In genomic region chr1:125481842-125482241, GRCm38 (mm10) we compare ENCODE assay signal across 16 mouse cellular contexts. TPM values are rescaled to one million over a fixed set of nuclear protein-coding genes. Genes with fewer than 3 reads are reported as not detected.
A peak's percentile ranks its signal among the peaks of the same experiment; 100 is the strongest.
DNase-seq lines count a peak whose midpoint lies in the region; ATAC-seq and TF ChIP-seq lines count a peak whose summit lies in the region.
"Had no signal": no experiment of that assay in that cellular context is flagged by ENCODE, and none has a peak within 500 bp of the region (broad histone marks: within the 10 kb centered on the region; RNA-seq: fewer than 3 reads in every experiment).

No protein-coding gene starts in this region.

- no peaks in the 10 kb centered on the region for H3K36me3 ChIP-seq in embryonic facial prominence, embryonic 12.5 days
- H3K36me3 ChIP-seq in embryonic facial prominence, embryonic 10.5 days (replicated peaks): no peaks in the 10 kb centered on the region
- H3K36me3 ChIP-seq in kidney, embryonic 16.5 days (ENCODE audit: insufficient read depth, low read length): no peaks in the 10 kb centered on the region
- H3K36me3 ChIP-seq in intestine, postnatal 0 days (ENCODE audit: control insufficient read depth, insufficient read depth): no peaks in the 10 kb centered on the region
- no peaks in the 10 kb centered on the region for H3K36me3 ChIP-seq in stomach, embryonic 15.5 days
- no peaks in the 10 kb centered on the region for H3K36me3 ChIP-seq in hindbrain, embryonic 13.5 days

- no peak for DNase-seq in embryonic facial prominence, embryonic 10.5 days (ENCODE audit: low spot score)
- no peak for DNase-seq in kidney, postnatal 10 days
- no peak for DNase-seq in gastrocnemius, postnatal 10 days
- DNase-seq: cerebellum, adult 2 months; gastrocnemius, postnatal 25 days; kidney, adult 2 months; thymus, adult 2 months had no signal

- H3K9ac ChIP-seq in embryonic facial prominence, embryonic 12.5 days: no peak overlapping the region
- H3K9ac ChIP-seq in kidney, embryonic 16.5 days (replicated peaks; ENCODE audit: low read length): no peak overlapping the region
- H3K9ac ChIP-seq in intestine, postnatal 0 days (ENCODE audit: low read depth, low read length): no peak overlapping the region
- H3K9ac ChIP-seq in stomach, embryonic 15.5 days: no peak overlapping the region
- H3K9ac ChIP-seq in hindbrain, embryonic 13.5 days: no peak overlapping the region

- 0 out of 2 replicates have a peak, but pooled peaks have one; percentile 15 for ATAC-seq in embryonic facial prominence, embryonic 12.5 days (ENCODE audit: insufficient number of reproducible peaks, insufficient read depth, low FRiP score, low TSS enrichment)
- peak; percentile 62; the same call in 1 of the 2 replicates for ATAC-seq in kidney, embryonic 16.5 days (ENCODE audit: low FRiP score, low TSS enrichment)
- peak; percentile 94 for ATAC-seq in intestine, postnatal 0 days
- ATAC-seq in stomach, embryonic 15.5 days (ENCODE audit: insufficient read depth, low FRiP score, low read depth): peak; percentile 80; the same call in 1 of the 2 replicates
- ATAC-seq in hindbrain, embryonic 13.5 days (ENCODE audit: low FRiP score): no peak
- ATAC-seq: lung, postnatal 0 days; Patski had no signal

- no peaks in the 10 kb centered on the region for H3K9me3 ChIP-seq in embryonic facial prominence, embryonic 12.5 days
- H3K9me3 ChIP-seq in embryonic facial prominence, embryonic 10.5 days: no peaks in the 10 kb centered on the region
- no peaks in the 10 kb centered on the region for H3K9me3 ChIP-seq in kidney, embryonic 16.5 days (ENCODE audit: low read length)
- no peaks in the 10 kb centered on the region for H3K9me3 ChIP-seq in intestine, postnatal 0 days (ENCODE audit: control insufficient read depth)
- H3K9me3 ChIP-seq in stomach, embryonic 15.5 days: no peaks in the 10 kb centered on the region
- H3K9me3 ChIP-seq in hindbrain, embryonic 13.5 days: no peaks in the 10 kb centered on the region

- no peaks in the 10 kb centered on the region for H3K27me3 ChIP-seq in embryonic facial prominence, embryonic 12.5 days
- no peaks in the 10 kb centered on the region for H3K27me3 ChIP-seq in embryonic facial prominence, embryonic 10.5 days (replicated peaks; ENCODE audit: low read depth, poor library complexity, severe bottlenecking)
- no peaks in the 10 kb centered on the region for H3K27me3 ChIP-seq in kidney, embryonic 16.5 days (ENCODE audit: insufficient read depth, low read length)
- no peaks in the 10 kb centered on the region for H3K27me3 ChIP-seq in intestine, postnatal 0 days (replicated peaks; ENCODE audit: control insufficient read depth, insufficient read depth, low read length)
- no peaks in the 10 kb centered on the region for H3K27me3 ChIP-seq in stomach, embryonic 15.5 days (replicated peaks)
- no peaks in the 10 kb centered on the region for H3K27me3 ChIP-seq in hindbrain, embryonic 13.5 days
- H3K27me3 ChIP-seq: Patski had no signal

- TF ChIP-seq CTCF in intestine, postnatal 0 days (IDR thresholded peaks at IDR 0.05; ENCODE audit: low read depth): no peak

- H3K4me1 ChIP-seq in embryonic facial prominence, embryonic 12.5 days: peaks cover 12% of the 10 kb centered on the region
- H3K4me1 ChIP-seq in embryonic facial prominence, embryonic 10.5 days: peaks cover 17% of the 10 kb centered on the region
- 0 out of 2 replicates have a peak, but pooled peaks cover 5% of the 10 kb centered on the region for H3K4me1 ChIP-seq in kidney, embryonic 16.5 days (ENCODE audit: insufficient read depth, low read length)
- peaks cover 16% of the 10 kb centered on the region; the same call in 1 of the 2 replicates for H3K4me1 ChIP-seq in intestine, postnatal 0 days (replicated peaks; ENCODE audit: control insufficient read depth, insufficient read depth, low read length)
- peaks cover 3% of the 10 kb centered on the region; the same call in 1 of the 2 replicates for H3K4me1 ChIP-seq in stomach, embryonic 15.5 days
- H3K4me1 ChIP-seq in hindbrain, embryonic 13.5 days (replicated peaks): no peaks in the 10 kb centered on the region

- H3K27ac ChIP-seq in embryonic facial prominence, embryonic 12.5 days: no peak overlapping the region
- no peak overlapping the region for H3K27ac ChIP-seq in embryonic facial prominence, embryonic 10.5 days (replicated peaks)
- no peak overlapping the region for H3K27ac ChIP-seq in kidney, embryonic 16.5 days (ENCODE audit: low read length)
- peak overlapping the region; percentile 54 for H3K27ac ChIP-seq in intestine, postnatal 0 days (ENCODE audit: low read depth, low read length)
- peak overlapping the region; percentile 23; the same call in 1 of the 2 replicates for H3K27ac ChIP-seq in stomach, embryonic 15.5 days
- H3K27ac ChIP-seq in hindbrain, embryonic 13.5 days: no peak overlapping the region

- no peak overlapping the region for H3K4me2 ChIP-seq in embryonic facial prominence, embryonic 12.5 days (replicated peaks)
- no peak overlapping the region for H3K4me2 ChIP-seq in kidney, embryonic 16.5 days (replicated peaks; ENCODE audit: low read depth, low read length)
- peak overlapping the region; percentile 17; the same call in 1 of the 2 replicates for H3K4me2 ChIP-seq in intestine, postnatal 0 days (replicated peaks; ENCODE audit: low read depth)
- no peak overlapping the region for H3K4me2 ChIP-seq in stomach, embryonic 15.5 days
- H3K4me2 ChIP-seq in hindbrain, embryonic 13.5 days: no peak overlapping the region
- H3K4me2 ChIP-seq: midbrain, embryonic 11.5 days had no signal

- no peak overlapping the region for H3K4me3 ChIP-seq in embryonic facial prominence, embryonic 12.5 days
- no peak overlapping the region for H3K4me3 ChIP-seq in embryonic facial prominence, embryonic 10.5 days
- H3K4me3 ChIP-seq in kidney, embryonic 16.5 days (ENCODE audit: low read length): no peak overlapping the region
- H3K4me3 ChIP-seq in intestine, postnatal 0 days (ENCODE audit: low read depth, low read length): no peak overlapping the region
- H3K4me3 ChIP-seq in stomach, embryonic 15.5 days (replicated peaks): no peak overlapping the region
- H3K4me3 ChIP-seq in hindbrain, embryonic 13.5 days: no peak overlapping the region
- H3K4me3 ChIP-seq: erythroblast, embryonic 14.5 days had no signal

RNA-seq across cellular contexts. Expression of gene Actr3, which starts 46.3 kb away (rescaled TPM):
- 227 and 243 TPM in 2 replicates for polyA plus RNA-seq in embryonic facial prominence, embryonic 12.5 days (2016; fragmentation: Nextera tagmentation; extraction: Ambion mirVana)
- polyA plus RNA-seq in embryonic facial prominence, embryonic 10.5 days (2016; fragmentation: Nextera tagmentation; extraction: Ambion mirVana): 227 and 229 TPM in 2 replicates
- polyA plus RNA-seq in kidney, embryonic 16.5 days (2015; fragmentation: Nextera tagmentation; extraction: Ambion mirVana): 272 and 303 TPM in 2 replicates
- 223 and 234 TPM in 2 replicates for polyA plus RNA-seq in intestine, postnatal 0 days (2015; fragmentation: Nextera tagmentation; extraction: Ambion mirVana)
- 353 and 361 TPM in 2 replicates for polyA plus RNA-seq in stomach, embryonic 15.5 days (2015; fragmentation: Nextera tagmentation; extraction: Ambion mirVana)
- total RNA-seq in gastrocnemius, postnatal 10 days (2021): 10 to 100 TPM; 83.7 to 94.4 TPM
- polyA plus RNA-seq in hindbrain, embryonic 13.5 days (2015; fragmentation: Nextera tagmentation; extraction: Ambion mirVana): 245 and 248 TPM in 2 replicates

Comparison
In these comparisons a context has a peak if more than half of its experiments do, and no peak if none do; other contexts are left out.
1. H3K27ac ChIP-seq: peak in intestine, postnatal 0 days (single experiment) and stomach, embryonic 15.5 days (single experiment); none in embryonic facial prominence, embryonic 12.5 days (single experiment), embryonic facial prominence, embryonic 10.5 days (single experiment), kidney, embryonic 16.5 days (single experiment) and hindbrain, embryonic 13.5 days (single experiment).